Mouse (Mus musculus) liver (tissue): ENCODE results near the gene Smdt1.

Experiments used
- DNase-seq: peaks from one replicate; pipeline ENCODE4 v3.0.0-alpha.2; 2020; ENCODE audit warnings: mixed read lengths

Smdt1 gene

GRCm38 (mm10) chr15:82338593-82339112 is at the start of gene Smdt1, which contains the start of the genes Naga and Pheta2:
Gene Smdt1 (plus strand): TSS chr15:82338959.
Gene Naga (minus strand): TSS chr15:82338925.
Gene Pheta2 (plus strand): TSS chr15:82338942.
- peak; percentile 99 for DNase-seq

- DNase-seq = no peak
Observed at GRCm38 (mm10) chr15:82290252-82290651, 48.5 kb upstream of the Smdt1 start.

GRCm38 (mm10) chr15:82292851-82293250 is 45.9 kb upstream of the Smdt1 start:
- DNase-seq = no peak

GRCm38 (mm10) chr15:82293271-82293711 is 45.5 kb upstream of the Smdt1 start:
- no peak for DNase-seq

GRCm38 (mm10) chr15:82294059-82294458 is 44.7 kb upstream of the Smdt1 start:
- DNase-seq = no peak

GRCm38 (mm10) chr15:82298764-82299561 is 39.8 kb upstream of the Smdt1 start, which contains the start of gene Wbp2nl:
Gene Wbp2nl (plus strand): TSS chr15:82298954.
- DNase-seq = peak; percentile 59

- DNase-seq = no peak
Observed at GRCm38 (mm10) chr15:82307107-82307506, 31.7 kb upstream of the Smdt1 start.

- no peak for DNase-seq
Observed at GRCm38 (mm10) chr15:82308416-82308815, 30.3 kb upstream of the Smdt1 start.

- no peak for DNase-seq
Observed at GRCm38 (mm10) chr15:82317839-82318238, 20.9 kb upstream of the Smdt1 start.

- no peak for DNase-seq
Observed at GRCm38 (mm10) chr15:82319613-82320012, 19.1 kb upstream of the Smdt1 start.

- no peak for DNase-seq
Observed at GRCm38 (mm10) chr15:82322195-82322594, 16.6 kb upstream of the Smdt1 start.

GRCm38 (mm10) chr15:82325382-82325781 is 13.4 kb upstream of the Smdt1 start:
- no peak for DNase-seq

GRCm38 (mm10) chr15:82335194-82335593 is 3.6 kb upstream of the Smdt1 start:
- no peak for DNase-seq

GRCm38 (mm10) chr15:82336629-82337028 is 2.1 kb upstream of the Smdt1 start:
- DNase-seq = no peak

GRCm38 (mm10) chr15:82337875-82338274 is 884 bp upstream of the Smdt1 start:
- peak; percentile 63 for DNase-seq

GRCm38 (mm10) chr15:82339150-82339549 is 391 bp downstream of the Smdt1 start:
- DNase-seq = no peak

- DNase-seq = peak; percentile 38
Observed at GRCm38 (mm10) chr15:82339634-82340254, 985 bp downstream of the Smdt1 start.

- DNase-seq = peak; percentile 80
Observed at GRCm38 (mm10) chr15:82340414-82341035, 1.8 kb downstream of the Smdt1 start.

- DNase-seq = peak; percentile 91
Observed at GRCm38 (mm10) chr15:82341036-82341501, 2.3 kb downstream of the Smdt1 start.

- peak; percentile 88 for DNase-seq
Observed at GRCm38 (mm10) chr15:82341675-82342542, 3.1 kb downstream of the Smdt1 start.

GRCm38 (mm10) chr15:82342543-82342935 is 3.8 kb downstream of the Smdt1 start:
- DNase-seq = no peak
